Mouse (Mus musculus): Measurements from ENCODE around the gene Sun1. TPM values are rescaled to one million over a fixed set of nuclear protein-coding genes. Genes with fewer than 3 reads are reported as not detected.

The Sun1 gene
- polyA plus RNA-seq, 1 experiment, result 65.3 TPM

- H3K4me1 ChIP-seq (ENCODE audit: control insufficient read depth, insufficient read depth, low read length), result no peaks in the 10 kb centered on the region; the same call in 1 of the 2 replicates
- WGBS, result 41% methylated on average over 10 of the region's 10 CpGs
- DNase-seq, result peak; percentile 36 to 46
- H3K27ac ChIP-seq (ENCODE audit: insufficient read depth, low read length), result no peak overlapping the region
- no peaks in the 10 kb centered on the region for H3K27me3 ChIP-seq (ENCODE audit: control insufficient read depth, insufficient read depth, low read length)
- no peak overlapping the region for H3K4me3 ChIP-seq (replicated peaks; ENCODE audit: insufficient read depth, low read depth, low read length)
- TF ChIP-seq POLR2A (IDR thresholded peaks at IDR 0.05; ENCODE audit: borderline replicate concordance, insufficient read depth, low read length) (no peak), CTCF (IDR thresholded peaks at IDR 0.05; ENCODE audit: borderline replicate concordance, insufficient read depth, low read depth, low read length) (no peak)
Measured at GRCm38 (mm10) chr5:139174556-139175547, 25.6 kb upstream of the Sun1 start.

DNA sequence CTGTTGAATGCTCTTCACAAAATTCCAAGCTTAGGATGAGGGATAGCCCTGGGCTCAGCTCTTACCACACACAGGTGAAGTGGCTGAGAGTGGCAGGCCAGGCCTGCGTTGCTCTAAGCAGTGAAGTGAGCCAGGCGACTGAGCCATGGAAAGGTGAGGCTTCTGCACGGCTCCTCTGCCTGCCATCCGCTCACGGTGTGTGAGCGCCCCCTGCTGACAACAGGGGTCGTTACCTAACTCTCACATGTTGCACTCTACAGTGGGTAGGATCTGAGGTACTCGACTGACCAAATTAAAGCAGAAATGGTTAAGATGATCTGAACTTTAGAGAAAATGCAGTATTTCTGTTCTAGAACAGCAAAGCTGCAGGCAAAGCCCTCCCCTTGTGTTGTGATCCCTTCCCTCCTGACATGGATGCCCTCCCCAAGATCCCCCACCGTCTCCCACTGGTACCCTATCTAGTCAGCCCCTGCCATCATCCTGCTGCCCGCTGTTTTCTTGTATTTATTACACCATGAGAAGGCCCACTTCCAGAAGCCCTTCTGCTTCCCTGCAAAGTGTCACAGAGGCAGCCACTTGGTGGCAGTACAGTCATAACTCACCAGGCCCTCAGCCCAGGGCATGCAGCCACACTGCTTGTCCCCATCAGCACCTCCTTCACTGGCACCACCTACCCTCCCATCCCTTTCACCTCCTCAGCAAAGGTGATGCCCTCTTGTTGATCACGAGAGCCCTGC, 21.4 kb upstream of the Sun1 start:
- 26% methylated on average over 11 of the region's 11 CpGs for WGBS
- DNase-seq, result peak; percentile 75 to 85
- no peak overlapping the region for H3K27ac ChIP-seq (ENCODE audit: insufficient read depth, low read length)
- no peak for TF ChIP-seq POLR2A (IDR thresholded peaks at IDR 0.05; ENCODE audit: borderline replicate concordance, insufficient read depth, low read length)
- TF ChIP-seq CTCF (IDR thresholded peaks at IDR 0.05; ENCODE audit: borderline replicate concordance, insufficient read depth, low read depth, low read length), result peak; percentile 100
- no peaks in the 10 kb centered on the region for H3K27me3 ChIP-seq (ENCODE audit: control insufficient read depth, insufficient read depth, low read length)
- H3K4me3 ChIP-seq (replicated peaks; ENCODE audit: insufficient read depth, low read depth, low read length), result no peak overlapping the region
- H3K4me1 ChIP-seq (ENCODE audit: control insufficient read depth, insufficient read depth, low read length), result peaks cover 7% of the 10 kb centered on the region; the same call in 1 of the 2 replicates

GRCm38 (mm10) chr5:139183131-139183530, 17.3 kb upstream of the Sun1 start:
- TF ChIP-seq CTCF (IDR thresholded peaks at IDR 0.05; ENCODE audit: borderline replicate concordance, insufficient read depth, low read depth, low read length) (no peak), POLR2A (IDR thresholded peaks at IDR 0.05; ENCODE audit: borderline replicate concordance, insufficient read depth, low read length) (no peak)
- WGBS, result 55% methylated on average over 2 of the region's 2 CpGs
- no peaks in the 10 kb centered on the region for H3K27me3 ChIP-seq (ENCODE audit: control insufficient read depth, insufficient read depth, low read length)
- DNase-seq, result no peak
- no peak overlapping the region for H3K4me3 ChIP-seq (replicated peaks; ENCODE audit: insufficient read depth, low read depth, low read length)
- H3K27ac ChIP-seq (ENCODE audit: insufficient read depth, low read length), result no peak overlapping the region
- peaks cover 7% of the 10 kb centered on the region; the same call in 1 of the 2 replicates for H3K4me1 ChIP-seq (ENCODE audit: control insufficient read depth, insufficient read depth, low read length)

DNA sequence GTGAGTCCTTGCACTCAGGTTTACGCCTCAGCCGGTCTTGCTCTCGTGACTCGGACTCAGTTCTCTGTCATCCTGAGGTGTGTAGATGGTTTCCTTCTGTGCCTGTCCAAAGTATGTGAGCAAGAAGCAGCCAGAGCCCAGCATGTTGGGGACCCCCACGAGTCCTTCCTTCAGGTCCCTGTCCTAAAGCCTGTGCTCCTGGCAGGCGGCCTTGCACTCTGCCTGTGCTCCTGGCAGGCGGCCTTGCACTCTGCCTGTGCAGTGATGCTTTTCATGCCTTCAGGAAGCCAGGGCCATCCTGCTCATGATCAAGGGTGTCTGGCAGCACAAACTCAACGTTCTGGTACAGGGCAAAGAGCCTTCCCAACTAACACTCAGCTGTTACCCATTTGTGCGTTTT, 16.8 kb upstream of the Sun1 start:
- TF ChIP-seq POLR2A (IDR thresholded peaks at IDR 0.05; ENCODE audit: borderline replicate concordance, insufficient read depth, low read length) (no peak), CTCF (IDR thresholded peaks at IDR 0.05; ENCODE audit: borderline replicate concordance, insufficient read depth, low read depth, low read length) (no peak)
- WGBS, result 58% methylated on average over 9 of the region's 9 CpGs
- Histone ChIP-seq H3K4me3 (replicated peaks; ENCODE audit: insufficient read depth, low read depth, low read length) (no peak overlapping the region), H3K27ac (ENCODE audit: insufficient read depth, low read length) (no peak overlapping the region), H3K27me3 (ENCODE audit: control insufficient read depth, insufficient read depth, low read length) (no peaks in the 10 kb centered on the region), H3K4me1 (ENCODE audit: control insufficient read depth, insufficient read depth, low read length) (peaks cover 7% of the 10 kb centered on the region; the same call in 1 of the 2 replicates)
- peak; percentile 45 to 52 for DNase-seq

DNA sequence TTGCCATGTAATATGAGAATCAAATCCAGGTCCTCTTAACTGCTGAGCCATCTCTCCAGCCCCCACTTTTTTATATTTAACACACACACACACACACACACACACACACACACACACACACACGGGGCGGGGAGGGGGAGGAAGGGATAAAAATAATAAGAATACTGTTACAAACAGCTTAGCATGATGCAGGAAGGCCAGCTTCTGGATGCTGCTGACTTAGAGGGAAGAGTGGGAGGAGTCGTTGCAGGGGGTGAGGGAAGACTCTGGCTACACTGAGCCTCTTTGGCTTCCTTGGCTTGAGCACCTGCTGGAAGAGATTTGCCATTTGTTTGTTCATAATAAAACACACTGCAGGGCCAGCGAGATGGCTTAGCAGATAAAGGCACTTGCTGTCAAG, 15.5 kb upstream of the Sun1 start:
- Histone ChIP-seq H3K4me1 (ENCODE audit: control insufficient read depth, insufficient read depth, low read length) (peaks cover 7% of the 10 kb centered on the region; the same call in 1 of the 2 replicates), H3K27me3 (ENCODE audit: control insufficient read depth, insufficient read depth, low read length) (no peaks in the 10 kb centered on the region), H3K4me3 (replicated peaks; ENCODE audit: insufficient read depth, low read depth, low read length) (no peak overlapping the region), H3K27ac (ENCODE audit: insufficient read depth, low read length) (no peak overlapping the region)
- WGBS, result 73% methylated on average over 4 of the region's 4 CpGs
- no peak for DNase-seq
- TF ChIP-seq POLR2A (IDR thresholded peaks at IDR 0.05; ENCODE audit: borderline replicate concordance, insufficient read depth, low read length) (no peak), CTCF (IDR thresholded peaks at IDR 0.05; ENCODE audit: borderline replicate concordance, insufficient read depth, low read depth, low read length) (no peak)

DNA sequence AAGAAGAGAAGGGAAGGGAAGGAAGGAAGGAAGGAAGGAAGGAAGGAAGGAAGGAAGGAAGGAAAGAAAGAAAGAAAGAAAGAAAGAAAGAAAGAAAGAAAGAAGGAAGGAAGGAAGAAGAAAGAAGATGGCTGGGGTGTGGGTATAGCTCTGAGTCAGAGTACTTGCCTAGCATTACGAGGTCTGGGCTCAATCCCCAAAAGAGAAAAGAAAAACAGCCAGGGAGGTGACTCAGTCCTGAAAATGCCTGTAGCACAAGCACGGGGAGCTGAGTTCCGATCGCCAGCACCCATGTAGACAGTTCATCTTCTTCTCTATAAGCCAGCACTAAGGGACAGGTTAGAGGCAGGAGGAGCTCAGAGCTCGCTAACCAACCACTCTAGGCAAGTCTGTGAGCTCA, 10.7 kb upstream of the Sun1 start:
- Histone ChIP-seq H3K27me3 (ENCODE audit: control insufficient read depth, insufficient read depth, low read length) (no peaks in the 10 kb centered on the region), H3K4me1 (ENCODE audit: control insufficient read depth, insufficient read depth, low read length) (no peaks in the 10 kb centered on the region), H3K4me3 (replicated peaks; ENCODE audit: insufficient read depth, low read depth, low read length) (no peak overlapping the region), H3K27ac (ENCODE audit: insufficient read depth, low read length) (no peak overlapping the region)
- TF ChIP-seq CTCF (IDR thresholded peaks at IDR 0.05; ENCODE audit: borderline replicate concordance, insufficient read depth, low read depth, low read length) (no peak), POLR2A (IDR thresholded peaks at IDR 0.05; ENCODE audit: borderline replicate concordance, insufficient read depth, low read length) (no peak)
- WGBS, result 92% methylated on average over 5 of the region's 5 CpGs
- DNase-seq, result no peak

GRCm38 (mm10) chr5:139190958-139191357, 9.5 kb upstream of the Sun1 start:
- 69% methylated on average over 5 of the region's 5 CpGs for WGBS
- TF ChIP-seq CTCF (IDR thresholded peaks at IDR 0.05; ENCODE audit: borderline replicate concordance, insufficient read depth, low read depth, low read length) (no peak), POLR2A (IDR thresholded peaks at IDR 0.05; ENCODE audit: borderline replicate concordance, insufficient read depth, low read length) (no peak)
- Histone ChIP-seq H3K4me1 (ENCODE audit: control insufficient read depth, insufficient read depth, low read length) (no peaks in the 10 kb centered on the region), H3K27ac (ENCODE audit: insufficient read depth, low read length) (no peak overlapping the region), H3K27me3 (ENCODE audit: control insufficient read depth, insufficient read depth, low read length) (no peaks in the 10 kb centered on the region), H3K4me3 (replicated peaks; ENCODE audit: insufficient read depth, low read depth, low read length) (no peak overlapping the region)
- DNase-seq, result no peak

Data from cerebellum, adult 2 months (tissue).